Comparison of ENCODE assay signal across 8 mouse cellular contexts in genomic region chr4:59549175-59549976, GRCm38 (mm10). TPM values are rescaled to one million over a fixed set of nuclear protein-coding genes. Genes with fewer than 3 reads are reported as not detected.
A peak's percentile ranks its signal among the peaks of the same experiment; 100 is the strongest.
DNase-seq lines count a peak whose midpoint lies in the region; ATAC-seq and TF ChIP-seq lines count a peak whose summit lies in the region.

Gene Ptbp3, minus strand, starts transcription at chr4:59549364.

- peak within 1 kb of the TSS; percentile 77 for H3K4me3 ChIP-seq in cortical plate, adult 2 months (ENCODE audit: insufficient read depth, low read length)
- H3K4me3 ChIP-seq in megakaryocyte, embryonic 14.5 days (replicated peaks): peak within 1 kb of the TSS; percentile 95

- peak; percentile 52 for ATAC-seq in activated CD4-positive, CD25-positive, alpha-beta regulatory T cell, adult 4 months

- peak; percentile 47; the same call in 1 of the 2 replicates for TF ChIP-seq POLR2A in cortical plate, adult 2 months (IDR thresholded peaks at IDR 0.05; ENCODE audit: extremely low read depth, insufficient read depth, low read length)

- H3K27ac ChIP-seq in cortical plate, adult 2 months (ENCODE audit: insufficient read depth, low read length): peak within 1 kb of the TSS; percentile 99

- no peak for TF ChIP-seq CTCF in cortical plate, adult 2 months (IDR thresholded peaks at IDR 0.05; ENCODE audit: extremely low read depth, insufficient read depth, low read length)

- no peaks in the 10 kb centered on the region for H3K27me3 ChIP-seq in megakaryocyte, embryonic 14.5 days (replicated peaks)

- H3K9me3 ChIP-seq in megakaryocyte, embryonic 14.5 days: no peaks in the 10 kb centered on the region

- H3K4me1 ChIP-seq in cortical plate, adult 2 months (ENCODE audit: control insufficient read depth, insufficient read depth, low read length): no peaks in the 10 kb centered on the region
- peaks cover 34% of the 10 kb centered on the region for H3K4me1 ChIP-seq in megakaryocyte, embryonic 14.5 days

- DNase-seq in gastrocnemius, adult 8-10 months (ENCODE audit: low spot score in 2 of 2): peak; percentile 67 to 79
- DNase-seq in hindlimb bud, embryonic 11.5 days (ENCODE audit: extremely low spot score, low read depth, low spot score): peak; percentile 75
- DNase-seq in left cerebral cortex, adult 8-10 months (ENCODE audit: low spot score in 2 of 2): peak; percentile 67 to 68
- DNase-seq in right cerebral cortex, postnatal 10 days (ENCODE audit: low spot score in 2 of 2): peak; percentile 92 to 94
- peak; percentile 93 for DNase-seq in urinary bladder, postnatal 25 days (ENCODE audit: low spot score)

- H3K36me3 ChIP-seq in megakaryocyte, embryonic 14.5 days (replicated peaks; ENCODE audit: low read length): no peaks in the 10 kb centered on the region

RNA-seq across cellular contexts. Expression of gene Ptbp3, which starts in this region (rescaled TPM):
- 100 to 1,000 TPM in 1 of 2 experiments, 10 to 100 TPM in 1; 93.8 to 108 TPM for polyA plus RNA-seq in activated CD4-positive, CD25-positive, alpha-beta regulatory T cell, adult 4 months (2017; shearing (Covaris generic))
- 9.4 and 9.5 TPM in 2 replicates for polyA plus RNA-seq in cortical plate, adult 2 months (2012; rRNA removed)
- total RNA-seq in gastrocnemius, adult 8-10 months (2022): 1 to 10 TPM; 4.6 to 8.7 (median 6.6) TPM
- total RNA-seq in left cerebral cortex, adult 8-10 months (2022): 10 to 100 TPM; 26.8 to 33.7 (median 29.1) TPM
- 14.1 and 20.4 TPM in 2 replicates for polyA plus RNA-seq in megakaryocyte, embryonic 14.5 days (2012; ENCODE audit: insufficient read depth, low replicate concordance)

Comparison
In these comparisons a context has a peak if more than half of its experiments do, and no peak if none do; other contexts are left out.
1. Peak in every context shown above with its lines: DNase-seq, ATAC-seq, H3K4me3 ChIP-seq and H3K27ac ChIP-seq.